Comparison of ENCODE assay signal across 8 mouse cellular contexts in the genomic region with DNA sequence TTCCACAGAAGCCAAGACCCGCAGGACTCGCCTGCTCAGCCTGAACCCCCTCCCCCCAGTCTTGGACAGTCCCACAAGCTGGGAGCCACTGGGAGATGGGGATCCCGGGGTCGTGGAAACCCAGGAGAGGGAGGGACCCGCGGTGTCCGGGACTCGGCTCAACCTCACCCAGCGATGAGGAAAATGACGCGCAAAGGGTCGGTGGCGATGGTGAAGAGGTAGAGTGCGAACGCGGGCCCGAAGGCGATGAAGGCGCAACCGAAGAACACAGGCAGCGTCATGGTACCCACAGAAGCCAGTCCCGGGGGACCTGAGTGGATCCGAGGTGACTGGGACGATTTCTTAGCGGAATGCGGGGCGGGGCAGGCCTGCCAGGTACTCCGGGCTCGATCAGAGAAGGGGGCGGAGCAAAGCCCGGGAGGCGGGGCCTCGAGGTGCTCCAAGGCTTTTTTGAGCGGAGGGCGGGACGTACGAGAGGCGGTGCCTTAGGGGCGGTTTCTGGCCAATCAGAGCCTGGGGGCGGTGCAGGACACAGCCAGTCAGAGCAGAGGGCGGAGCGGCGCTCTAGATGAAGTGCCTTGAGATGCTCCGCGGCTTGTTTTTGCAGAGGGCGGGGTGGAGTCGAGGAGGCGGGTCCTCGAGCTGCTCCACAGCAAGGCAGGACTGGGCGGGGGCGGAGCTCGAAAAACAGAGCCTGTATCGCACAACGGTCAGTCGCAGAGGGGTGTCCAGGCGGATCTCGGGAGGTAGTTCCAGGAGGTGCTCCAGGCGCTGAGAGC. TPM values are rescaled to one million over a fixed set of nuclear protein-coding genes. Genes with fewer than 3 reads are reported as not detected.
DNase-seq lines count a peak whose midpoint lies in the region; ATAC-seq and TF ChIP-seq lines count a peak whose summit lies in the region.

Gene Aph1c, minus strand, starts transcription at position 409 of the 779 bp plus-strand sequence.

- peaks cover 41% of the 10 kb centered on the region for H3K27me3 ChIP-seq in hindbrain, embryonic 10.5 days (ENCODE audit: insufficient read depth, poor library complexity, severe bottlenecking)
- H3K27me3 ChIP-seq in lung, postnatal 0 days (replicated peaks; ENCODE audit: insufficient read depth, low read length): no peaks in the 10 kb centered on the region

- peak; percentile 66; the same call in 1 of the 2 replicates for TF ChIP-seq EP300 in lung, postnatal 0 days (IDR thresholded peaks at IDR 0.05)

- peak; percentile 98 for ATAC-seq in frontal cortex, adult (ENCODE audit: low TSS enrichment)
- peak; percentile 99 for ATAC-seq in lung, postnatal 0 days

- peaks cover 21% of the 10 kb centered on the region for H3K4me1 ChIP-seq in hindbrain, embryonic 10.5 days (replicated peaks)
- H3K4me1 ChIP-seq in lung, postnatal 0 days (ENCODE audit: insufficient read depth, low read depth, low read length): peaks cover 9% of the 10 kb centered on the region; the same call in 1 of the 2 replicates

- WGBS in hindbrain, embryonic 10.5 days: under 1% methylated on average over 58 of the region's 58 CpGs
- under 1% methylated on average over 55 of the region's 58 CpGs for WGBS in lung, postnatal 0 days

- TF ChIP-seq CTCF in lung, postnatal 0 days (IDR thresholded peaks at IDR 0.05): no peak

- peak within 1 kb of the TSS; percentile 53 for H3K9ac ChIP-seq in lung, postnatal 0 days (replicated peaks; ENCODE audit: low read depth)

- peak within 1 kb of the TSS; percentile 79 for H3K27ac ChIP-seq in hindbrain, embryonic 10.5 days
- H3K27ac ChIP-seq in lung, postnatal 0 days (ENCODE audit: low read length): peak within 1 kb of the TSS; percentile 54

- H3K4me3 ChIP-seq in hindbrain, embryonic 10.5 days: peak within 1 kb of the TSS; percentile 77
- peak within 1 kb of the TSS; percentile 71 for H3K4me3 ChIP-seq in lung, postnatal 0 days (ENCODE audit: low read depth, low read length)

- DNase-seq in MN1 (ENCODE audit: low spot score): peak; percentile 88
- peak; percentile 100 for DNase-seq in cerebellum, adult 9-10 months
- DNase-seq in hindbrain, embryonic 10.5 days (ENCODE audit: low spot score): peak; percentile 99
- DNase-seq in layer of hippocampus, adult 9-11 months: peak; percentile 100
- DNase-seq in lung, postnatal 0 days (ENCODE audit: low spot score): peak; percentile 100
- peak; percentile 95 for DNase-seq in ovary, postnatal 14 days (ENCODE audit: low spot score)
- DNase-seq in thymus, postnatal 14 days: peak; percentile 99

- H3K4me2 ChIP-seq in lung, postnatal 0 days (replicated peaks; ENCODE audit: low read depth, low read length): peak within 1 kb of the TSS; percentile 93

- H3K9me3 ChIP-seq in hindbrain, embryonic 10.5 days: no peaks in the 10 kb centered on the region
- H3K9me3 ChIP-seq in lung, postnatal 0 days (ENCODE audit: low read length): no peaks in the 10 kb centered on the region

- H3K36me3 ChIP-seq in hindbrain, embryonic 10.5 days: no peaks in the 10 kb centered on the region
- no peaks in the 10 kb centered on the region for H3K36me3 ChIP-seq in lung, postnatal 0 days (ENCODE audit: insufficient read depth, low read length)

RNA-seq across cellular contexts. Expression of gene Aph1c, which starts in this region (rescaled TPM):
- polyA plus RNA-seq in hindbrain, embryonic 10.5 days (2016; fragmentation: Nextera tagmentation; extraction: Ambion mirVana): 1.3 and 1.4 TPM in 2 replicates
- polyA plus RNA-seq in lung, postnatal 0 days (2015; fragmentation: Nextera tagmentation; extraction: Ambion mirVana): 10.5 and 11.7 TPM in 2 replicates

Comparison
In these comparisons a context has a peak if more than half of its experiments do, and no peak if none do; other contexts are left out.
1. Peak in every context shown above with its lines: DNase-seq, ATAC-seq, H3K4me3 ChIP-seq and H3K27ac ChIP-seq.